Mouse (Mus musculus) adrenal gland, postnatal 10 days (tissue): ENCODE results near the gene Cdh4. TPM values are rescaled to one million over a fixed set of nuclear protein-coding genes. Genes with fewer than 3 reads are reported as not detected.
A peak's percentile ranks its signal among the peaks of the same experiment; 100 is the strongest.

ENCODE experiments used
- DNase-seq: peaks from one replicate; pipeline ENCODE4 v3.0.0; 2021; ENCODE audit warnings: mixed read lengths
- total RNA-seq, 2 experiments: library from RNA; stranded (reverse); gene quantifications; 2 replicates each; pipeline ENCODE4 v1.2.3; 2021

Gene Cdh4
- total RNA-seq, 2 experiments from 2014 or later, result 2.8 to 5.2 TPM

- no peak for DNase-seq
These were observed 350.3 kb downstream of the Cdh4 start for GRCm38 (mm10) chr2:179792426-179793133.

DNA sequence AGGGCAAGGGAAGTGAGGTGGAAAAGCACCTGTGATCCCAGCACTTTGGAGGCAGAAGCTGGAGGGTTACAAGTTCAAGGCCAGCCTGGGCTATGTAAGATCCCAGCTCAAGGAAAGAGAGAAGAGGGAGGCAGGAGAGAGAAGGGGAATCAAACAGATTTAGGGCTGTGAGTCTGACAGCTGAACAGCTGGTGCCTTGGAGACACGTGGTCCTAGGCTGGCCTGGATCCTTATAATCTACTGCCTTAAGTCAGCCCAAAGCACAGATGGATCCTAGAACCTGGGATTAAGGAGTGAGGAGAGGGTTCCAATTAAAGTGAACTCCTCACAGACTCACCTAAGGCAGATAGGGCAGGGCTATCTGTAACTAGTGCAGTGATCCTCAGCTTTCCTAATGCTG, 352.1 kb downstream of the Cdh4 start:
- no peak for DNase-seq

DNA sequence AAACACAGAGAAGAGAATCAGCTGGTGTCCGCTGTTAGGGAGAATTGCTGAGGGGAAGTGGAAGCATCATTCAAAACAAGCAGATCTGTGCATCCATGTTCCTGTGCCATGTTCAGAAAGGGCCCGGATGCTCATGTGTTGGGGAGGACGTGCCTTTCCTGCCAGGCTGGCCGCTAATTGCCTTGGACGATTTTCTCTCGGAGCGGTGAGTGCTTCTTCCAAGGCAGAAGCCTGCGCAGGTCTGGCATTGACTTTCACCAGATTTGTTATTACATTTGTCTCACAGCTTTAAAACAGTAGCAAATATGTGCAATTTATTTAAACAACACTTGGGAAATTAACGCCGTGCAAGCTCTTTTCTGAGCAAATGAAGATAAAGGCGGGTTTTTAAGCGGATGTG, 353.2 kb downstream of the Cdh4 start:
- DNase-seq, result no peak

DNA sequence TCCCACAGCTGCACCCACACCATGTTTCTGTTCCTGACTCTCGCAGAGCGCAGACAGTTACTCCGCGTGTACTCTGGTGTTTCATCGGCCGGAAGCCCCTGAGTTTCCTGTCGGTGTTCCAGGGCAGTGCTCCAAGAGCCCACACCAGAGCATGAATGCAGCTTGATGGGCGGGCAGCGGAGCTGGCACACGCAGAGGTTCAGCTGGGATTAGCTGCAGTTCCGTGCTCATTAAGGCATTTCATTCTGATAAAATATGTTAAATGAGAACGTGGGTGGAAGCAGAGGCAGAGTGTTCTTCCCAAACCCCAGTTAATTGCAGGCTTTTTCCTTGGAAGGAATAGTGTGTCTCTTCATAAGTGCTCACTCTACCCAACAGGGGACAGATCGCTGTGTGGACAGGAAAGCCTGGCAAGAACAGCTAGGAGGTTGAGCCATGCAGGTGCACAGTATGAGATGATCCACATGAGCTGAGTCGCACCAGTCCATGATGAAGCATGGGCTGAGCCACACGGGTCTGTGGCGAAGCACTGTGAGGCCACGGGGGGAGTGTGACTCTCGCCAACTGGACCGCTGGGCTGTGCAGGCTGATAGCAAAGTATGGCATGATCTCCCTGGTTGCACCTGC, 357.8 kb downstream of the Cdh4 start:
- DNase-seq, result no peak

GRCm38 (mm10) chr2:179801042-179801441, 358.8 kb downstream of the Cdh4 start:
- no peak for DNase-seq

DNA sequence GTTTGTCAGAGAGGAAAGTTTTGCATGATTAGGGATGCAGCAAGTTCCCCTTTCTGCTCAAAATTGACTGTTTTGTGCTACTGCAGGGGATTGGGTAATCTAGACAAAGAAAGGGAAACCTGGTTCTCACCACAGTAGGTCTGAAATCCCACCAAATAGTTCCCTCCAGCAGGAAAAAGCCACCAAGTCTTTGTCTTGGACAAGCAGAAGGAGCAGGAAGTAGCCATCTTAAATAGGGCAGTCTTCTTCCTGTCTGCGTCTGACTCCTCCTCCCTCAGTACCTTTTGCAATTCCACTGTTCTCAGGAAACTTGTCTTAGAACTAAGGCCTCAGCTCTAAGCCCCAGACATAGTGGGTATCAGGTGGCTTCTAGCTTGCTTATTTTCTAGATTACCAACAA, 360.2 kb downstream of the Cdh4 start:
- no peak for DNase-seq

DNA sequence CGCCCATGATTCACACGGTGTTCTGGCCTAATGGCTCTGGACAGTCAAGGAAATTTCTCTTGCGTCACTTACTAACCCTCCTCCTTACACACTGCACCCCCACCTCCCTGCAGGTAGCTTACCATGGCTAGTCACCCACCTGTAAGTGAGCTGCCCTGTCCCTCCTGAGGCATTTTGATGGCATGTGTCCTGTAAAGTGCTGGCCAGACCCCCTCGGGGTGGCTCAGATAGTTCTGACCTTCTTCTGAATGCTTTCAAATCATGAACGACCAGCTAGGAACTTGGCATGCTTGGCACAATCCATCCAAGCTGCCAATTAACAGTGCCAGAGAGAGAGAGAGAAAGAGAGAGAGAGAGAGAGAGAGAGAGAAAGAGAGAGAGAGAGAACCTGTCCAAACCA, 368.9 kb downstream of the Cdh4 start:
- no peak for DNase-seq

DNA sequence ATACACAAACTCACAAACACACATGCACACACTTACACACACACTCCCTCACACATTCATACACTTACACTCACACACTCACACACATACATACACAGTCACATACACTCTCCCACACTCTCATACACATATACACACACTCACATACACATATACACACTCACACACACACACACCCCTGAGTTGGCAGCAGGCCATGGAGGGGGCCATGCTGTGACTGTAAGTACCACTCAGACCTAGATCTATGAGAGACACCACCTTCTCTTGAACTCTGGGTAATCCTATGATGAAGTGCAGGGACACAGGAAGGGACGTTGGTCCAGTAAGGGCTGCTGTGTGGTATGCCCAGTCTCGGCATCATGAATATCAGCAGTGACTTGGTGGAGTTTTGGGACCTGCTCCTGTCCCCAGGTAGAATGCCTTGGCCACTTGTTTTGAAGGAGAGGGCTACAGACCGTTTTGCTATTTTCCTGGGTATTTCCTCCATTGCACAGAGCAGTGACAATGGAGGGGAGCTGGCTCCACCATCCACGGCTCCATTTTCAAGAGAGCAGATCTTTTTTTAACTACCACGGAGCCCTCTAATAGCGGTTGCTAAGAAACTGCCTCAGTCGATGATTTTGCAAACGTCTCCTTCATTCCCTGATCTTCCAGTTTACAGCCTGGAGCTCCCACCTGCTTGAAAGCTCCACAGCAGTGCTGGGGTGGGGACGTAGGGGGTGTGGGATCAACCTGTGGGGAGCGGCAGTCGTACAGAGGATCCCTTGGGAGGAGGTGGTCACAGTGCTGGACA, 371.0 kb downstream of the Cdh4 start:
- DNase-seq, result no peak

DNA sequence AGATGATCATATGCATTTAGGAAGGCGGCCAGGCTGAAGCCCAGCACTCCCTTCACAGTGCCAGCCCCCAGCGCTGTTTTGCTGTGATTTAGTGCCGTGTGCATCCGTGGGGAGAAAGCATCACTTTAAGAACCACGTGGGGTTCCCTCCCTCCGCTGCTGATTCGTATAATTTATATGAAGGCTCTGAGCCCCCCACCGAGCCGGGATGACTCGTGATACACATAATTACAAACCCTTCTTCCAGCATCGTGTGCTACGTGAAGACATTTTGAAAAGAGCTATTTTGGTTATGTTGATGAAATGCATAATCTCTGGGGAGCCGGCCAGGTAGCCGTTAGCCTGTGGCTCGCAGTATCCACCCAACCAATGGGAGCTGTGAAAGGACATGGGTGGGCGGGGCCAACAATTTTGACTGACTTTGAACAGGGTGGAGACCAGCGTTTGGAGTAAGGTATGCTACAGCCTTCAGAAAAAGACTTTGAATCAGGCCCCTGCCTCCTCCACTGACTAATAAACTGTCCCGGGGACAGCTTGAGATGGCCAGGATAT, 382.6 kb downstream of the Cdh4 start:
- DNase-seq, result no peak

- DNase-seq, result no peak
These were observed 386.7 kb downstream of the Cdh4 start for GRCm38 (mm10) chr2:179828968-179829367.

DNA sequence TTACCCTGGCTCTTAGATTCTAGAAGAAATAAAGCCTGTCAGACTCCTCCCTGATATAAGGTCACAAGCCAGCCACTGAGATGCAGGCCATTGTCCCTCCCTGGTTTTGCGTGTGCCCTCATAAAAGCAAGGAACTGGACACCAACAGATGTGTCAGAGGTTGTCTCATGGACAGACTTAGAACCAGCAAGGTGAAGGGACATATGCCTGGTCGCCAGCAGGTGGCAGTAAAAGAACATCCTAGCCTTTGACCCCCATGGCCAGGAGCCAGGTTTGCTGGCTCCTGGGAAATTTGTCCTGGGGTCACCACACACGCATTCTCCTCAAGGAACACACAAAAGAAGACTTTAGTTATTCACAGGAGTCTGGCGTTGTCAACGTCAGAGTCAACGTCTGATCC, 387.7 kb downstream of the Cdh4 start:
- DNase-seq, result peak; percentile 39

GRCm38 (mm10) chr2:179834892-179835291, 392.7 kb downstream of the Cdh4 start:
- no peak for DNase-seq

DNA sequence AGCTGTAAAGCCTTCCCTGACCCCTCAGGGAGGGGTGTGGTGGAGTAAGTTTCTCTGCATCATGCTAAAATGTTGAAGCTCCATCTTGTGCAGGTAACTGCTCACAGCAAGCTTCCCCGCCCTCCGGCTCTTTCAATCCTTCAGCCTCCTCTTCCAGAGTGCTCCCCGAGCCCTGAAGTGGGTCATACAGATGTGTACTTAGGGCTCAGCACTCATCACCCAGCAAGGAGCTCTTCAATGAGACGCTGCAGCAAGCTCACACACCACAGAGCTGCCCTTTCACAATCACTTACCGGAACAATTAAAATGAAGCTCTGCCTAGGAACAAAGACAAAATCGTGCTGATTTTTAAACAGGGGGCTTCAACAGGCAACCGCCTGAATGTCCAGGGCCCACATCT, 393.3 kb downstream of the Cdh4 start:
- DNase-seq, result no peak

- DNase-seq, result no peak
These were observed 395.0 kb downstream of the Cdh4 start for GRCm38 (mm10) chr2:179837186-179837585.

- DNase-seq, result no peak
These were observed 395.8 kb downstream of the Cdh4 start for GRCm38 (mm10) chr2:179838036-179838435.

DNA sequence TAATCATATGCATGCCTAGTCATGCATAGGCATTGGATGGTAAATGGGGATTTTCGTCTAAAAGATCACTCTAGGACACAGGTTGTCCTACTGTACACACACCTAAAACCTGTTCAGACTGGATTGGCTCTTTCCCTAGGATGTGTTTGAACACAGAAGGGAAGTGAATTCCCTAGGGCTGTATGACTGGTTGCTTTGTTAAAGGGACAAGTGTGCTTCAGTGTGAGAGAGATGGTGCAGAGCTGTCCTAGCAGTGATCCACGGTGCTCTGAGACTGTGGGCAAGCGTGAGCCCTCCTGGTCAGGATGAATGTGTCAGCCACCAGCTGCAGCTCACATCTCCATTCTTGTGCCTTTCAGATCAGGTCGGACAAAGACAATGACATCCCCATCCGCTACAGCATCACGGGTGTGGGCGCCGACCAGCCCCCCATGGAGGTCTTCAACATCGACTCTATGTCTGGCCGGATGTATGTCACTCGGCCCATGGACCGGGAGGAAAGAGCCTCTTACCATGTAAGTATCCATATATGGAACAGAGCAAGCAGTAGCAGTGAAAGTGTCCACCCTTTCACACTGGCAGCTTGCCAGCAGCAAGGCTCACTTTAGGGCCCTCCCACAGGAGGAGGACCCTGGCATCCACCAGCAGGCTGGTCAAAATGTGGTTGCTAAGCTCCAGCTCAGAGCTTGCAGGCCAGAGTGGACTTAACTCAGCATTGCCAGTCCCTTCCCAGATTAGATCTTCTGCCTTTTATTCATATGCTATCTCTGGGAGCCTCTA, 400.6 kb downstream of the Cdh4 start:
- peak; percentile 40 for DNase-seq

DNA sequence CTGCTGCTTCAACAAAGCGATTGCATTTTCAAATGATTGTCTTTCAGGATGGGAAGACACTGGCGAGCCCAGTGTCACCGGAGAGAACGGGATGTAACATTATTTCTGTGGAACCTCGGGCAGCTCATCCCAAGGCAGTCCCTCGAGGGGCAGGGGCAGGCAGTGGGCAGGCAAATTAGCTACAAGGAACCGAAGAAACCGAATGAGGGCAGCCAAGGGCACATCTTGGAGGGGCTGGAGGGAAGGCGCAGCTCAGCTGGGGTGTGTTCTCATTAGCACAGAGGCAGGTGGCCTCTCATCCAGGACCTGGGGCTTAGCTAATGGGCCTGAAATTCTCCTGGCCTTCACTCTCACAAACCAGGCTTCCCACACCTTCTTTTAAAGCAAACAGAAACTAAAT, 407.5 kb downstream of the Cdh4 start:
- DNase-seq, result no peak

GRCm38 (mm10) chr2:179852169-179852568, 409.9 kb downstream of the Cdh4 start:
- DNase-seq, result no peak

DNA sequence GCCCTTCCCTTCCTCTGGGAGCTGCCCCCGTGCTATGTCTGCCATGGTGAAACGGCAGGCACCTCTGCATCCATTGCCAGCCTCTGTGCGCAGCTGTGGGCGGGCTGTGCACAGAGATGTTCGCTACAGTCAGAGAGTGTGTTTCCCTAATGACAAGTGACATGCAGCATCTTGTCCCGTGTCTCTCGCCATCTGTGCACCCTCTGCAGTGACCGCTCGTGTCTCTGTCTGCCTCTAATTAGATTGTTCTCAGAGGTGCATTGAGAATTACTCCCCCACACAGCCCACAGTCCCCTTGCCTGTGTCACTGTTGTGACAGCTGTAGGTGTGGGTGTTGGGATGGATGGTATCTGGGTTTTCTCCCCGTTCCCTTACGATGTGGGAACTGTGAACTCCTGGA, 410.6 kb downstream of the Cdh4 start:
- no peak for DNase-seq

GRCm38 (mm10) chr2:179853892-179854291, 411.7 kb downstream of the Cdh4 start:
- no peak for DNase-seq

DNA sequence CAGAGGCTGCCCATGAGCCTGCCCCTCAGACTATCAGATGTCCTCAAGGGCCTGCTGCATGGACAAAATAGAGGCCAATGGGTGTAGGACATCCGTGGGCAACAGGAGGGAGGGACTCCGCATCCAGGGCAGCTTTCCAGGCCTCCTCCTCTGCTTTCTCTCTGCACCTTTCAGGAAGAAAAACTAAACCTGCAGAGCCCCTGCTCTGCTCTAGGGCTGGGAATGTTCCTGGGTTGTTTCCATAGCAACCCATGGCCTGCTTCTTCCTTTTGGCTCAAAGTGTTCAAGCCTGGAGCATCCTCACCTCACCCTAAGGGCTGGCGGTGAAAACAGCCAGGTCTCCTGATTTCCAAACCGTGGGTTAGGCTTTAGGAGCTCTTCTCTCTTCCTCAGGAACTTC, 414.9 kb downstream of the Cdh4 start:
- DNase-seq, result no peak

- DNase-seq, result no peak
These were observed 420.4 kb downstream of the Cdh4 start for GRCm38 (mm10) chr2:179862676-179863075.
